Mouse (Mus musculus): ENCODE data around the gene Sesn3. TPM values are rescaled to one million over a fixed set of nuclear protein-coding genes. Genes with fewer than 3 reads are reported as not detected.
A peak's percentile ranks its signal among the peaks of the same experiment; 100 is the strongest.

The Sesn3 gene
- polyA plus RNA-seq, 1 experiment from 2014 or later: 4.0 TPM

- Histone ChIP-seq H3K4me1 (replicated peaks; ENCODE audit: control insufficient read depth, insufficient read depth, low read length) (peaks cover 41% of the 10 kb centered on the region), H3K9ac (ENCODE audit: low read depth, low read length) (0 out of 2 replicates have a peak overlapping the region, but pooled peaks have one; percentile 6), H3K4me3 (ENCODE audit: low read depth, low read length) (no peak overlapping the region), H3K27ac (ENCODE audit: low read depth, low read length) (peak overlapping the region; percentile 88), H3K27me3 (replicated peaks; ENCODE audit: control insufficient read depth, insufficient read depth, low read length) (no peaks in the 10 kb centered on the region), H3K4me2 (peak overlapping the region; percentile 36), H3K9me3 (ENCODE audit: control insufficient read depth, low read length) (peaks cover 4% of the 10 kb centered on the region; the same call in 1 of the 2 replicates), H3K36me3 (ENCODE audit: control insufficient read depth, insufficient read depth, low read length) (no peaks in the 10 kb centered on the region)
- DNase-seq (ENCODE audit: low spot score): peak; percentile 37
- ATAC-seq (replicated peaks; ENCODE audit: low FRiP score): peak; percentile 96
Observed at GRCm38 (mm10) chr9:14369271-14369670, 94.4 kb downstream of the Sesn3 start.

- no peak for ATAC-seq (replicated peaks; ENCODE audit: low FRiP score)
- DNase-seq (ENCODE audit: low spot score): no peak
- peaks cover 4% of the 10 kb centered on the region; the same call in 1 of the 2 replicates for H3K9me3 ChIP-seq (ENCODE audit: control insufficient read depth, low read length)
- no peaks in the 10 kb centered on the region for H3K36me3 ChIP-seq (ENCODE audit: control insufficient read depth, insufficient read depth, low read length)
- no peak overlapping the region for H3K27ac ChIP-seq (ENCODE audit: low read depth, low read length)
- no peak overlapping the region for H3K9ac ChIP-seq (ENCODE audit: low read depth, low read length)
- no peak overlapping the region for H3K4me3 ChIP-seq (ENCODE audit: low read depth, low read length)
- no peaks in the 10 kb centered on the region for H3K27me3 ChIP-seq (replicated peaks; ENCODE audit: control insufficient read depth, insufficient read depth, low read length)
- H3K4me1 ChIP-seq (replicated peaks; ENCODE audit: control insufficient read depth, insufficient read depth, low read length): peaks cover 24% of the 10 kb centered on the region
- no peak overlapping the region for H3K4me2 ChIP-seq
Observed at GRCm38 (mm10) chr9:14372440-14372839, 97.6 kb downstream of the Sesn3 start.

- Histone ChIP-seq H3K9ac (ENCODE audit: low read depth, low read length) (no peak overlapping the region), H3K4me1 (replicated peaks; ENCODE audit: control insufficient read depth, insufficient read depth, low read length) (peaks cover 11% of the 10 kb centered on the region; the same call in 1 of the 2 replicates), H3K27ac (ENCODE audit: low read depth, low read length) (no peak overlapping the region), H3K36me3 (ENCODE audit: control insufficient read depth, insufficient read depth, low read length) (no peaks in the 10 kb centered on the region), H3K9me3 (ENCODE audit: control insufficient read depth, low read length) (no peaks in the 10 kb centered on the region), H3K4me3 (ENCODE audit: low read depth, low read length) (no peak overlapping the region), H3K4me2 (no peak overlapping the region), H3K27me3 (replicated peaks; ENCODE audit: control insufficient read depth, insufficient read depth, low read length) (no peaks in the 10 kb centered on the region)
- 84% methylated on average over 4 of the region's 4 CpGs for whole genome bisulfite sequencing
- DNase-seq (ENCODE audit: low spot score) (no peak), ATAC-seq (replicated peaks; ENCODE audit: low FRiP score) (no peak)
Observed at GRCm38 (mm10) chr9:14376149-14376548, 101.3 kb downstream of the Sesn3 start.

- Histone ChIP-seq H3K4me3 (ENCODE audit: low read depth, low read length) (no peak overlapping the region), H3K4me2 (no peak overlapping the region), H3K9ac (ENCODE audit: low read depth, low read length) (no peak overlapping the region), H3K4me1 (replicated peaks; ENCODE audit: control insufficient read depth, insufficient read depth, low read length) (peaks cover 11% of the 10 kb centered on the region), H3K27me3 (replicated peaks; ENCODE audit: control insufficient read depth, insufficient read depth, low read length) (no peaks in the 10 kb centered on the region), H3K9me3 (ENCODE audit: control insufficient read depth, low read length) (no peaks in the 10 kb centered on the region), H3K27ac (ENCODE audit: low read depth, low read length) (no peak overlapping the region), H3K36me3 (ENCODE audit: control insufficient read depth, insufficient read depth, low read length) (no peaks in the 10 kb centered on the region)
- DNase-seq (ENCODE audit: low spot score): no peak
- no peak for ATAC-seq (replicated peaks; ENCODE audit: low FRiP score)
- 88% methylated on average over 2 of the region's 2 CpGs for WGBS
Observed at GRCm38 (mm10) chr9:14378151-14378550, 103.3 kb downstream of the Sesn3 start.

GRCm38 (mm10) chr9:14379769-14380385 lies 105.0 kb downstream of the Sesn3 start:
- Histone ChIP-seq H3K9me3 (ENCODE audit: control insufficient read depth, low read length) (no peaks in the 10 kb centered on the region), H3K36me3 (ENCODE audit: control insufficient read depth, insufficient read depth, low read length) (no peaks in the 10 kb centered on the region), H3K4me2 (peak overlapping the region; percentile 98), H3K9ac (ENCODE audit: low read depth, low read length) (peak overlapping the region; percentile 86), H3K27me3 (replicated peaks; ENCODE audit: control insufficient read depth, insufficient read depth, low read length) (no peaks in the 10 kb centered on the region), H3K4me3 (ENCODE audit: low read depth, low read length) (peak overlapping the region; percentile 78), H3K27ac (ENCODE audit: low read depth, low read length) (peak overlapping the region; percentile 81), H3K4me1 (replicated peaks; ENCODE audit: control insufficient read depth, insufficient read depth, low read length) (peaks cover 11% of the 10 kb centered on the region)
- DNase-seq (ENCODE audit: low spot score) (peak; percentile 40), ATAC-seq (replicated peaks; ENCODE audit: low FRiP score) (no peak)
- WGBS: 24% methylated on average over 8 of the region's 8 CpGs

- H3K9ac ChIP-seq (ENCODE audit: low read depth, low read length): peak overlapping the region; percentile 86
- peak overlapping the region; percentile 78 for H3K4me3 ChIP-seq (ENCODE audit: low read depth, low read length)
- WGBS: under 1% methylated on average over 73 of the region's 76 CpGs
Observed at GRCm38 (mm10) chr9:14380386-14381285, 105.8 kb downstream of the Sesn3 start.

GRCm38 (mm10) chr9:14381353-14382055 lies 106.6 kb downstream of the Sesn3 start, which contains the start of gene Endod1:
TSS of gene Endod1 (minus strand) at chr9:14381507.
- Histone ChIP-seq H3K36me3 (ENCODE audit: control insufficient read depth, insufficient read depth, low read length) (no peaks in the 10 kb centered on the region), H3K4me3 (ENCODE audit: low read depth, low read length) (peak within 1 kb of the TSS; percentile 78), H3K4me1 (replicated peaks; ENCODE audit: control insufficient read depth, insufficient read depth, low read length) (peaks cover 11% of the 10 kb centered on the region), H3K4me2 (peak within 1 kb of the TSS; percentile 98), H3K27ac (ENCODE audit: low read depth, low read length) (peak within 1 kb of the TSS; percentile 81), H3K9ac (ENCODE audit: low read depth, low read length) (peak within 1 kb of the TSS; percentile 86), H3K9me3 (ENCODE audit: control insufficient read depth, low read length) (no peaks in the 10 kb centered on the region), H3K27me3 (replicated peaks; ENCODE audit: control insufficient read depth, insufficient read depth, low read length) (no peaks in the 10 kb centered on the region)
- WGBS: 7% methylated on average over 8 of the region's 8 CpGs
- peak; percentile 31 for DNase-seq (ENCODE audit: low spot score)
- ATAC-seq (replicated peaks; ENCODE audit: low FRiP score): peak; percentile 64

More at GRCm38 (mm10) chr9:14380386-14381285, 105.8 kb downstream of the Sesn3 start:
- H3K27me3 ChIP-seq (replicated peaks; ENCODE audit: control insufficient read depth, insufficient read depth, low read length): no peaks in the 10 kb centered on the region
- H3K27ac ChIP-seq (ENCODE audit: low read depth, low read length): peak overlapping the region; percentile 81
- H3K36me3 ChIP-seq (ENCODE audit: control insufficient read depth, insufficient read depth, low read length): no peaks in the 10 kb centered on the region
- peak overlapping the region; percentile 98 for H3K4me2 ChIP-seq
- no peaks in the 10 kb centered on the region for H3K9me3 ChIP-seq (ENCODE audit: control insufficient read depth, low read length)
- peaks cover 11% of the 10 kb centered on the region for H3K4me1 ChIP-seq (replicated peaks; ENCODE audit: control insufficient read depth, insufficient read depth, low read length)
- DNase-seq (ENCODE audit: low spot score): peak; percentile 82
- ATAC-seq (replicated peaks; ENCODE audit: low FRiP score): peak; percentile 96

GRCm38 (mm10) chr9:14382256-14382791 lies 107.5 kb downstream of the Sesn3 start:
- Histone ChIP-seq H3K9me3 (ENCODE audit: control insufficient read depth, low read length) (no peaks in the 10 kb centered on the region), H3K36me3 (ENCODE audit: control insufficient read depth, insufficient read depth, low read length) (no peaks in the 10 kb centered on the region), H3K4me1 (replicated peaks; ENCODE audit: control insufficient read depth, insufficient read depth, low read length) (peaks cover 11% of the 10 kb centered on the region), H3K9ac (ENCODE audit: low read depth, low read length) (no peak overlapping the region), H3K4me2 (no peak overlapping the region), H3K27ac (ENCODE audit: low read depth, low read length) (no peak overlapping the region), H3K27me3 (replicated peaks; ENCODE audit: control insufficient read depth, insufficient read depth, low read length) (no peaks in the 10 kb centered on the region), H3K4me3 (ENCODE audit: low read depth, low read length) (no peak overlapping the region)
- WGBS: 74% methylated on average over 5 of the region's 5 CpGs
- ATAC-seq (replicated peaks; ENCODE audit: low FRiP score): no peak
- DNase-seq (ENCODE audit: low spot score): no peak

Measured in liver, embryonic 11.5 days (tissue).